Mouse (Mus musculus): ENCODE data around the gene Wnt5b. TPM values are rescaled to one million over a fixed set of nuclear protein-coding genes. Genes with fewer than 3 reads are reported as not detected.

Wnt5b gene
- polyA plus RNA-seq, 1 experiment from 2014 or later, result 8.6 TPM

GRCm38 (mm10) chr6:119521931-119522391 lies 22.2 kb downstream of the Wnt5b start:
- Histone ChIP-seq H3K9ac (ENCODE audit: low read length) (no peak overlapping the region), H3K27me3 (ENCODE audit: control insufficient read depth, insufficient read depth, low read length) (no peaks in the 10 kb centered on the region), H3K9me3 (ENCODE audit: control insufficient read depth, low read length) (no peaks in the 10 kb centered on the region), H3K4me2 (ENCODE audit: low read length) (no peak overlapping the region), H3K4me3 (ENCODE audit: control insufficient read depth in 1 of 2, insufficient read depth in 1 of 2, low read depth in 1 of 2, low read length in 2 of 2) (no peak overlapping the region), H3K4me1 (ENCODE audit: control insufficient read depth in 2 of 2, insufficient read depth in 2 of 2, low read length in 2 of 2) (peaks cover 16 to 25% of the 10 kb centered on the region in 2 experiments), H3K36me3 (ENCODE audit: control insufficient read depth, insufficient read depth, low read length) (no peaks in the 10 kb centered on the region), H3K27ac (replicated peaks in 1 of 2; ENCODE audit: control insufficient read depth in 1 of 2, insufficient read depth in 1 of 2, low read depth in 2 of 2, low read length in 2 of 2) (no peak overlapping the region)
- 49% methylated on average over 3 of the region's 3 CpGs for whole genome bisulfite sequencing
- ATAC-seq (ENCODE audit: insufficient number of reproducible peaks, insufficient read depth, low FRiP score, low read depth), result no peak

- ATAC-seq (ENCODE audit: insufficient number of reproducible peaks, insufficient read depth, low FRiP score, low read depth), result no peak
- Histone ChIP-seq H3K36me3 (ENCODE audit: control insufficient read depth, insufficient read depth, low read length) (no peaks in the 10 kb centered on the region), H3K27me3 (ENCODE audit: control insufficient read depth, insufficient read depth, low read length) (no peaks in the 10 kb centered on the region), H3K9ac (ENCODE audit: low read length) (no peak overlapping the region), H3K4me3 (ENCODE audit: control insufficient read depth in 1 of 2, insufficient read depth in 1 of 2, low read depth in 1 of 2, low read length in 2 of 2) (no peak overlapping the region), H3K27ac (replicated peaks in 1 of 2; ENCODE audit: control insufficient read depth in 1 of 2, insufficient read depth in 1 of 2, low read depth in 2 of 2, low read length in 2 of 2) (no peak overlapping the region), H3K9me3 (ENCODE audit: control insufficient read depth, low read length) (no peaks in the 10 kb centered on the region), H3K4me2 (ENCODE audit: low read length) (no peak overlapping the region), H3K4me1 (ENCODE audit: control insufficient read depth in 2 of 2, insufficient read depth in 2 of 2, low read length in 2 of 2) (peaks cover 16 to 23% of the 10 kb centered on the region in 2 experiments)
- WGBS, result 67% methylated on average over 3 of the region's 3 CpGs
These were observed 22.7 kb downstream of the Wnt5b start for GRCm38 (mm10) chr6:119521482-119521900.

GRCm38 (mm10) chr6:119520731-119521130 lies 23.4 kb downstream of the Wnt5b start:
- Histone ChIP-seq H3K4me3 (ENCODE audit: control insufficient read depth in 1 of 2, insufficient read depth in 1 of 2, low read depth in 1 of 2, low read length in 2 of 2) (no peak overlapping the region), H3K4me2 (ENCODE audit: low read length) (0 out of 2 replicates have a peak overlapping the region, but pooled peaks have one; percentile 9), H3K27me3 (ENCODE audit: control insufficient read depth, insufficient read depth, low read length) (no peaks in the 10 kb centered on the region), H3K9me3 (ENCODE audit: control insufficient read depth, low read length) (no peaks in the 10 kb centered on the region), H3K27ac (replicated peaks in 1 of 2; ENCODE audit: control insufficient read depth in 1 of 2, insufficient read depth in 1 of 2, low read depth in 2 of 2, low read length in 2 of 2) (peak overlapping the region; percentile 34 to 55; a peak in 3 of 4 replicates), H3K4me1 (ENCODE audit: control insufficient read depth in 2 of 2, insufficient read depth in 2 of 2, low read length in 2 of 2) (peaks cover 16 to 18% of the 10 kb centered on the region in 2 experiments), H3K9ac (ENCODE audit: low read length) (peak overlapping the region; percentile 12; the same call in 1 of the 2 replicates), H3K36me3 (ENCODE audit: control insufficient read depth, insufficient read depth, low read length) (no peaks in the 10 kb centered on the region)
- 34% methylated on average over 9 of the region's 9 CpGs for WGBS
- ATAC-seq (ENCODE audit: insufficient number of reproducible peaks, insufficient read depth, low FRiP score, low read depth), result no peak

GRCm38 (mm10) chr6:119514085-119514484 lies 30.1 kb downstream of the Wnt5b start:
- Histone ChIP-seq H3K9me3 (ENCODE audit: control insufficient read depth, low read length) (no peaks in the 10 kb centered on the region), H3K36me3 (ENCODE audit: control insufficient read depth, insufficient read depth, low read length) (no peaks in the 10 kb centered on the region), H3K27me3 (ENCODE audit: control insufficient read depth, insufficient read depth, low read length) (no peaks in the 10 kb centered on the region), H3K4me1 (ENCODE audit: control insufficient read depth in 2 of 2, insufficient read depth in 2 of 2, low read length in 2 of 2) (peaks cover 16 to 19% of the 10 kb centered on the region in 2 experiments), H3K4me3 (ENCODE audit: control insufficient read depth in 1 of 2, insufficient read depth in 1 of 2, low read depth in 1 of 2, low read length in 2 of 2) (no peak overlapping the region), H3K9ac (ENCODE audit: low read length) (no peak overlapping the region), H3K4me2 (ENCODE audit: low read length) (no peak overlapping the region), H3K27ac (replicated peaks in 1 of 2; ENCODE audit: control insufficient read depth in 1 of 2, insufficient read depth in 1 of 2, low read depth in 2 of 2, low read length in 2 of 2) (peak overlapping the region in 1 of 2 experiments; percentile 35; a peak in 2 of 4 replicates)
- ATAC-seq (ENCODE audit: insufficient number of reproducible peaks, insufficient read depth, low FRiP score, low read depth), result no peak; the same call in 1 of the 2 replicates
- 53% methylated on average over 7 of the region's 7 CpGs for WGBS

- peaks cover 19 to 25% of the 10 kb centered on the region in 2 experiments for H3K4me1 ChIP-seq (ENCODE audit: control insufficient read depth in 2 of 2, insufficient read depth in 2 of 2, low read length in 2 of 2)
- no peak overlapping the region for H3K4me3 ChIP-seq (ENCODE audit: control insufficient read depth in 1 of 2, insufficient read depth in 1 of 2, low read depth in 1 of 2, low read length in 2 of 2)
- no peaks in the 10 kb centered on the region for H3K9me3 ChIP-seq (ENCODE audit: control insufficient read depth, low read length)
- H3K4me2 ChIP-seq (ENCODE audit: low read length), result no peak overlapping the region
- no peak for ATAC-seq (ENCODE audit: insufficient number of reproducible peaks, insufficient read depth, low FRiP score, low read depth)
- no peaks in the 10 kb centered on the region for H3K36me3 ChIP-seq (ENCODE audit: control insufficient read depth, insufficient read depth, low read length)
- 82% methylated on average over 5 of the region's 5 CpGs for WGBS
- no peak overlapping the region for H3K9ac ChIP-seq (ENCODE audit: low read length)
- H3K27me3 ChIP-seq (ENCODE audit: control insufficient read depth, insufficient read depth, low read length), result no peaks in the 10 kb centered on the region
- no peak overlapping the region for H3K27ac ChIP-seq (replicated peaks in 1 of 2; ENCODE audit: control insufficient read depth in 1 of 2, insufficient read depth in 1 of 2, low read depth in 2 of 2, low read length in 2 of 2)
These were observed 30.7 kb downstream of the Wnt5b start for GRCm38 (mm10) chr6:119513452-119513851.

- Histone ChIP-seq H3K36me3 (ENCODE audit: control insufficient read depth, insufficient read depth, low read length) (no peaks in the 10 kb centered on the region), H3K27ac (replicated peaks in 1 of 2; ENCODE audit: control insufficient read depth in 1 of 2, insufficient read depth in 1 of 2, low read depth in 2 of 2, low read length in 2 of 2) (no peak overlapping the region), H3K27me3 (ENCODE audit: control insufficient read depth, insufficient read depth, low read length) (no peaks in the 10 kb centered on the region), H3K9ac (ENCODE audit: low read length) (no peak overlapping the region), H3K4me1 (ENCODE audit: control insufficient read depth in 2 of 2, insufficient read depth in 2 of 2, low read length in 2 of 2) (peaks cover 22 to 26% of the 10 kb centered on the region in 2 experiments), H3K4me3 (ENCODE audit: control insufficient read depth in 1 of 2, insufficient read depth in 1 of 2, low read depth in 1 of 2, low read length in 2 of 2) (no peak overlapping the region), H3K9me3 (ENCODE audit: control insufficient read depth, low read length) (no peaks in the 10 kb centered on the region), H3K4me2 (ENCODE audit: low read length) (no peak overlapping the region)
- WGBS, result 84% methylated on average over 11 of the region's 11 CpGs
- no peak for ATAC-seq (ENCODE audit: insufficient number of reproducible peaks, insufficient read depth, low FRiP score, low read depth)
These were observed 31.4 kb downstream of the Wnt5b start for GRCm38 (mm10) chr6:119512701-119513100.

GRCm38 (mm10) chr6:119509437-119510037 lies 34.6 kb downstream of the Wnt5b start:
- Histone ChIP-seq H3K27ac (replicated peaks in 1 of 2; ENCODE audit: control insufficient read depth in 1 of 2, insufficient read depth in 1 of 2, low read depth in 2 of 2, low read length in 2 of 2) (peak overlapping the region; percentile 70 to 81), H3K9me3 (ENCODE audit: control insufficient read depth, low read length) (no peaks in the 10 kb centered on the region), H3K36me3 (ENCODE audit: control insufficient read depth, insufficient read depth, low read length) (no peaks in the 10 kb centered on the region), H3K4me1 (ENCODE audit: control insufficient read depth in 2 of 2, insufficient read depth in 2 of 2, low read length in 2 of 2) (peaks cover 26 to 35% of the 10 kb centered on the region in 2 experiments), H3K4me3 (ENCODE audit: control insufficient read depth in 1 of 2, insufficient read depth in 1 of 2, low read depth in 1 of 2, low read length in 2 of 2) (no peak overlapping the region), H3K27me3 (ENCODE audit: control insufficient read depth, insufficient read depth, low read length) (no peaks in the 10 kb centered on the region), H3K9ac (ENCODE audit: low read length) (no peak overlapping the region), H3K4me2 (ENCODE audit: low read length) (no peak overlapping the region)
- ATAC-seq (ENCODE audit: insufficient number of reproducible peaks, insufficient read depth, low FRiP score, low read depth), result no peak
- 87% methylated on average over 13 of the region's 13 CpGs for WGBS
